Mouse (Mus musculus): ENCODE results near the gene Psap.

Psap gene

DNA sequence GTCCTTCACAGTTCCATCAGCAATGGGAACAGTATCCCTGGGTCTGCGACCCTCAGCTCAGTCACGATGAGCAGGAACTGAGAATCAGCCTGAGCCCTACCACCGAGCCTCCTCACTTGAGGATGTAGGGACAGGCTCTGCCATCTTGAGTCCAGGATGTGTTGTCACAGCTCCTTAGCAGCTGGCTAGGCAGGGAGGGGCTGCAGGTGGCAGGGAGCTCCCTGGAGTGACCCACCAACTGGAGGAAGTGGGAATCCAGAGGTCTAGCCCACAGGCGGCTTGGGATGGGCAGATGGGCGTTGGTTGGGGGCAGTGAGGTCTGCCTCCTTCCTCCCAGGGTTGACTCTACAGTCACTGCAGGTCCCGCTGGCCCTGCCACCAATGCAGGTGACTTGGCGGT is 14.1 kb upstream of the Psap start:
- no peak for DNase-seq (ENCODE audit: low read depth, low spot score)

DNA sequence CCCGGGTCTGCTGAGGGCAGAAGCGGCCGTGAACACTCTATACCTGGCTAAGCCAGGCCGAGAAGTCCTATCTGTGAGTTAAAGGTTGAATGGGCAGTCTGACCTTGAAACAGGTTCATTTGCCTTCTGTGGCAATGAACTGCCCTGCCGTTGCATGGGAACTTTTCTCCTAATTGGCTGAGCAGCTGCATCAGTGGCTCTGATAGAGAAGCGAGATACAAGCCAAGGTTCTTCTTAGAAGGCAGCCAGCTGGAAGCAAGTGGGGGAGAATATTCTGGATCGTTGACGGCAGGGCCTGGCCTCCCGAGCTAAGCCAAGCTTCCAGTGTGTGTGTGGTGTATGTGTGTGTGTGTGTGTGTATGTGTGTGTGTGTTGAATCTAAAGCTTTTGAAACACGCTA is 12.2 kb upstream of the Psap start:
- DNase-seq (ENCODE audit: low read depth, low spot score): no peak

DNA sequence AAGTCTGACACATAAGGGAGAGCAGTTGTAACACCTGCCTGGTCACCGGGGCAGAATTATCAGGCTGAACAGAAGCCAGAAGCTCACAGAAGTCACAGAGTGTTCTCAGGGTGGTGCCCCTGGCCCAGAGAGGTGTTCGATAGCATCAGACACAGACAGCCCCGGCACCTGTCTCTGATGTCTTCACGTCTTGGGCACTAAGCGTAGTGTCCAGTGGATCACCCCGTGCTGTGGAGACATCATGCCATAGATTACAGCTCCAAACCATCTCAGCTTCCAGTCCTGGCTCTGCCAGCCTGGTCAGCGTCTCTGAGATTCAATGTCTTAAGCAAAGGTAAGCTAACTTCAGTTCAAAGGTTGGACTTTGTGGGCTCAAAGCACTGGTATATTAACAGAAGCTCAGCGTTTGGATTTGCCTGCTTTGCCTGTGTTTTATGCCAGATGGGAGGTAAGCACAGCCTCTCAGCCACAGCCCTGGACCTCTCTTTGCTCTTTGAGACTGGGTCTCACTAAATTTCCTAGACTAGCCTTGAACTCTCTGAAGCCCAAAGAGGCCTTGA is 10.5 kb upstream of the Psap start:
- no peak for DNase-seq (ENCODE audit: low read depth, low spot score)

DNA sequence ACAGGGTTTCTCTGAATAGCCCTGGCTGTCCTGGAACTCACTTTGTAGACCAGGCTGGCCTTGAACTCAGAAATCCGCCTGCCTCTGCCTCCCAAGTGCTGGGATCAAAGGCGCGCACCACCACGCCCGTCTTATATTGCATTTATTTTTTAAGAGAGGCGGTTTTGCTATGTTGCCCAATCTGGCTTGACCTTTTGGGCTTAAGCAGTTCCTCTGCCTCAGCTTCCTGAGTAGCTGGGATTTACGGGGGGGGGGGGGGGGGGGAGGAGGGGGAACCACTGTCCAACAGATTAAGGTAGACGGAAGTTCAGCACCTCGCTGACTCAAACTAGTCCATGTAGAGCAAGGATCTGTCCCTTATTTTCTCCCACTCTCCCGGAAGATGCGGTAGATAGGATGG is 8.7 kb upstream of the Psap start:
- no peak for DNase-seq (ENCODE audit: low read depth, low spot score)

DNA sequence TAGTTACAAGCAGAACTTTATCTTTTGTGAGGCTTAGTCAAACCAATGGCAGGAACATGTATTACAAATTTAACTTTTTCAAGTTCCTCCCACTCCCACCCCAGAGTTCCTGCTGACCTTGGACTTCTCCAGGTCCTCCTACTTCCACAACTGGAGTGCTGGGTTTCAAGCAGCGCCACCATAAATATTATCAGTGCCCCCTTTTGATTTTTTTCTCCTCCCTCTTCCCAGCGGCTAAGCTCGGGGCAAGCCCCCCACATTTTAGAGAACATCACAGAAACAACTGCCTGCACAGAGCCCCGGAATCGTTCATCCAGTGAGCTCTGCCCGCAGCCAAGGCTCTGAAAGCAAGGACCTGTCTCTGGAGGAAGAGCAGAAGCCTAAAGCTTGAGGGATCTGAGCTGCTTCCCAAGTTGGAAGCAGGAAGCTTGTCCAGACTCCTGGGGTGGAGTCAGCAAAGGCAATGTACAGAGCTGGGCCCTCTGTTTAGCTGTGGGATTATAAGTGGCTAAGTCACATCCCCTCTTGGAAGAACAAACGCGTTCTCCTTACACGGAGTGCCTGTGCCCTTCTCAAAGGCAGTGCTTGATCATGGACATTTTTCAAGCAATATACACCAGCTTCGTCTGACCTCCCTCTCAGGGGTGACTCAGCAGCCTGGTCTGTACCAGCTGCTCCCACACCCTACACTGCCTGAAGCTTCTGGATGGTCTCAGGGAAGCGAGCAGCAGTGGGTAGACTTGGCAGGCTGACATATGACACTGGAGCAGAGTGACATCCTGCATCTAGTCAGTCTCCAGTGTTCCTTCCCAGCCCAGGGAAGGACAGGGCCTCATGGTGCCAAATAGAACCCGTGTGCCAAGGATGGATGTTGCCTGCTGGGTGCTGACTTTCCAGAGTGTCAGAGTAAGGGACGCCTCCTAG is 8.0 kb upstream of the Psap start:
- no peak for DNase-seq (ENCODE audit: low read depth, low spot score)

DNA sequence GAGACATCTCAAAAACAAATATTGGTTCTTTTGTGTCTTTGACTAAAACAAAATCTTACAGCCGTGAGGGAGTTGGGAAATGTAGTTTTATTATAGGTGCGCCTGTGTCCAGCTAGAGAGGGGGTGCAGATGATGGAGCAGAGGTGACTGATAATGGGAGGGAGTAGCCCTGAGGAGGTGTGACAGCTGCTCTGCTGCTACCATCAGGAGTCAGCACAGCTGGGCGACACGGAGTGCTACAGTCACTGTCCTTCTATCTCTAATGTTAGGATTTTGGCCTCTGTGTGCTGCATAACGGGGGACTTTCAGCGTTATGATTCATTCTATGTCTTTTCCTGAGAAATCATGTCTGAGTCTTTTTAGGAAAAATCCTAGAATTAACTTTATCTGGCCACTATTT is 6.4 kb upstream of the Psap start:
- no peak for DNase-seq (ENCODE audit: low read depth, low spot score)

DNA sequence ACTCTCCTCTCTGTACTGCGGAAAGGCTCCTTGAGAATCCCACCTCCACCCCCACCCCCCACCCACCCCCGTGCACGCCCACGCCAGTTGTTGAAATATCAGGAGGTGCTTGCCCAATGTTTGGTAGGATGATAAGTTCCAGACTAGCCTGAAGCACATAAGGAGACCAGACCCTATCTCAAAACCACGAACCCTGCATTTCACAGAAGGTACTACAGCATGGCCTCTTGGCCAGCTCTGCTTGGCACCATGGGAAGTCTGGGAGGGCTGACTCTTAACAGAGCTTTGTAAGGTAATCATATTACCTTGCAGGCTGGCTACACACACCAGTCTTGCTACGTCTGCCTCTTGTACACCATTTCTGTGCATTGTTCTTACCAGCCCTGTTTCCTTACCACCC is 5.2 kb upstream of the Psap start:
- DNase-seq (ENCODE audit: low read depth, low spot score): no peak

DNA sequence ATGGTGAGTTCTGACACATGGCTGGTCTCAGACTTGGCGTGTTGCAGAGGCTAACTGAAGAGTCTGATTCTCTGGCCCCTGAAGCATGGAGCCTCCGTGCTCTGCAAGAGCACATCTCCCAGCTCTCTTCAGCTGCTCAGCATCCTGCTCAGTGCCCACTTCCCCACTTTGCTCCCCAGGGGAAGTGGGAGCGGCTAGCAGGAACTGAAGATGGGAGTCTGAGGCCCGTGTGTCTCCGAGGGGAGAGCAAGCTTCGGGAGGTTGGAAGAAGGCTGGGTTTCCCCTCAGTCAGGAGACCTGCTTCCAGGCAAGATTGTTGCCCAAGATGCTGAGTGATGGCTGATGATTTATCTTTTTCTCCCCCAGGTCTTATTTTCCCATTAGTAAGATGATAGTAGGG is 4.0 kb upstream of the Psap start:
- no peak for DNase-seq (ENCODE audit: low read depth, low spot score)

DNA sequence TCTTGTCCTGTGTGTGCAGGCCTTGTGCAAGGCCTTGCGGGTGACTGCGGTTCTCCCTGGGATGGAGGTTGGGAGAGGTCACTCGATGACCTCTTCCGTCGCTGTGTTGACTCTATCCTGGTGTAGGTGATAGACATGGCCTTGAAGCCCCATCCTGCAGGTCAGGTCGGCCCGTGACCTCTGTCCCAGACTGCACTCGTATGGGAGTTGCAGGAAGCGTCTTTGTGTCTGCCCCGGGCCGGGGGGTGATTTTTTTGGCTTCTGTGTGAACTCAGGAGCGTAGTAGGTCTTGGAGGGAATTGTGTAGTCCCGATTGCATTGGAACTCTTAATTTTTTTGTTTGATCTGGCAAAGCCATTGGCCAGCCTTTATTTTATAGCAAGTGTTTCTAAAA is 576 bp downstream of the Psap start:
- DNase-seq (ENCODE audit: low read depth, low spot score): no peak

DNA sequence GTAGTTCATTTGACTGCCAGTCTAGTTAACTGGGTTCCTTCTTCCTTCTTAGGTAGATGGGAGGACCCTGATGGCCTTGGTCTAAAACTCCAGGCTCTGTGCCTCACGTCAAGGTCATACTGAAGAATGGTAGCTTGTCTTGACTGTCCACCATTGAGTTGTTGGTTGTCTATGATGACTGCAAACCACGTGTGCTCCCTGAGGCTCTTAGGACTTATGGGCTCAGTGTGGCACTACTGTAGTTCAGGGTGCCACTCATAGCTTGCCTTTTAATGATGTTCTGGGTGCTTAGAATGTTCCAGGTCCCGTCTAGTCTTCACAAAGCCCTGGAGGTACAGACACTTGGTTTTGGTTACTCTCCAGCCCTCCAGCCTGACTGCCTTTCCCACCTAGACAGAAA is 1.4 kb downstream of the Psap start:
- DNase-seq (ENCODE audit: low read depth, low spot score): no peak

DNA sequence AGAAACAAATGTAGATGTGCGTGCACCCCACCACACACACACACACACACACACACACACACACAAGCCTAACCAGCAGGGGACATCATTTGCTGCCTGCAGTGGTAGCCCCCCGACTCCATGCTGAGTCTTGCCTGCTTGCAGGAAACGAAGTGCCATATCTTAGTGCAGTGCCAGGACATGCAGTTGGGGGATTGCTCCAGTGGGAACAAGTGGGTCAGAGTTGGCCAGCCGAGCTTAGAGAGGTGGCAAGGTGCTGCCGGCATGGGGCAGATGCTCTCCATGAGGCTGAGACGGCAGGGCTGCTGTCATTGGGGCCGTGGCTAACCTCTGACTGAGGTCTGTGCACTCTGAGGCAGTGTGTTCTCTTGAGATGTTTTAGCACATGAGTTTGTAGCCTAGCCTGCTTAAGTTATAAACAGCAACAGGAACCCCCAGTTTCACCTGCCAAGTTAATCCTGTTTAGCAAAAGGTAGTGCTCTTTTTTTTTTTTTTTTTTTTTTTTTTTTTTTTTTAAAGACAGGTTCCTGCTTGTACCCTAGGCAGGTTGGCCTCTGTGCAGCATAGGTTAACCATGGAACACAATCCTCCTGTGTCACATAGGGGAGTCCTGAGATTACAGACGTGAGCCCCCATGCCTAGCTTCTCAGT is 2.0 kb downstream of the Psap start:
- DNase-seq (ENCODE audit: low read depth, low spot score): no peak

DNA sequence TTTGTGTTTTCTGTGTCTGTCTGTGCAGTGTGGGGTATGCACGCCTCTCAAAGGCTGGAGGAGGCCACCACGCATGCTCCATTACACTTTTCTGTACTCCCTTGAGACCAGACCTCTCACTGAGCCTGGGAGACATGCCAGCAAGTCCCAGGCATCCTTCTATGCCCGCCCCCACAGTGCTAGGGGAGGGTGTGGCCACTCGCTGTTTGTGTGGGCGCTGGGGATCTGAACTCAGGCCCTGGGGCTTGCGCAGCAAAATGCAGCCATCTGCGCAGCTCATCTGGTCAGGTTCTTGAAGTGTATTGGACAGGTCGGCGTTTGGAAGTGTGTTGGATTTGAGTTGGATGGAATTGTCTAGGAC is 2.5 kb downstream of the Psap start:
- DNase-seq (ENCODE audit: low read depth, low spot score): no peak

DNA sequence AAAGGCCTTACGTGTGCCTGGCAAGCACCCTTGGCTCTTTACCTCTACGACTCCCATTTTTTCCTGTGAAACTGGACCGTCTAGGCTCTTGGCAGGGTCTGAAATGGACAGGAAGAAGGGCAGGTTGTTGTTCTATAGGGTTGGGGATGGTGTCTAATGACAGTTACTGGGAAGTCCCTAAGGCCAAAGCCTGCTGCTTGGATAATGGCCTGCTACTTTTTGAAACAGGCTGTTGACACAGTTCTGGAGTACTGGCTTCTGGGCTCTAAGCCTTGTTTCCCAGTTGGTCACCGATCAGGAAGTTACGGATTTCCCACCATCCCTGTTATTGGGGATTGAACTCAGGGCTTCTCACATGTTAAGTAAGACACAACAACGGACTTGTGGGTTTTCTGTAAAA is 2.9 kb downstream of the Psap start:
- no peak for DNase-seq (ENCODE audit: low read depth, low spot score)

DNA sequence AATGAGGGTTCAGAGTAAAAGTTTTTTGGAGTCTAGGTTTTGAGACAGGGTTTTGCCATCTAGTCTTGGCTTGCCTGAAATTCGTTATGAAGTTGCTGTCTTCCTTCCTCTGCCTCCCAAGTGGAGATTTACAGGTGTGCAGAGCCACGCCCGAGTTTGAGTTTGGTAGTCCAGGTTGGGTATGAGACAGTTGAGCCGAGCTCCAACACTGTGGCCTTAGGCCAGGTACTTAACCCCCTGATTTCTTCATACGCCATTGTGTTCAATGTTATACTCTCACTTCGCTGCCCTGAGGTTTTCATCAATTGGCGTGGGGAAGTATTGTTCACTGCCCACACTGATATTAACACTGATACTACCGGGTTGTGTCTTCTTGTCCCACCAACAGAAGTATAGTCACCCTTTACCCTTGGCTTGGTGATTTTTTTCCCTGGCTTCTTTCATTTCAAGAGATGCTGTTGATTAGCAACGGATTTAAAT is 4.2 kb downstream of the Psap start:
- no peak for DNase-seq (ENCODE audit: low read depth, low spot score)

DNA sequence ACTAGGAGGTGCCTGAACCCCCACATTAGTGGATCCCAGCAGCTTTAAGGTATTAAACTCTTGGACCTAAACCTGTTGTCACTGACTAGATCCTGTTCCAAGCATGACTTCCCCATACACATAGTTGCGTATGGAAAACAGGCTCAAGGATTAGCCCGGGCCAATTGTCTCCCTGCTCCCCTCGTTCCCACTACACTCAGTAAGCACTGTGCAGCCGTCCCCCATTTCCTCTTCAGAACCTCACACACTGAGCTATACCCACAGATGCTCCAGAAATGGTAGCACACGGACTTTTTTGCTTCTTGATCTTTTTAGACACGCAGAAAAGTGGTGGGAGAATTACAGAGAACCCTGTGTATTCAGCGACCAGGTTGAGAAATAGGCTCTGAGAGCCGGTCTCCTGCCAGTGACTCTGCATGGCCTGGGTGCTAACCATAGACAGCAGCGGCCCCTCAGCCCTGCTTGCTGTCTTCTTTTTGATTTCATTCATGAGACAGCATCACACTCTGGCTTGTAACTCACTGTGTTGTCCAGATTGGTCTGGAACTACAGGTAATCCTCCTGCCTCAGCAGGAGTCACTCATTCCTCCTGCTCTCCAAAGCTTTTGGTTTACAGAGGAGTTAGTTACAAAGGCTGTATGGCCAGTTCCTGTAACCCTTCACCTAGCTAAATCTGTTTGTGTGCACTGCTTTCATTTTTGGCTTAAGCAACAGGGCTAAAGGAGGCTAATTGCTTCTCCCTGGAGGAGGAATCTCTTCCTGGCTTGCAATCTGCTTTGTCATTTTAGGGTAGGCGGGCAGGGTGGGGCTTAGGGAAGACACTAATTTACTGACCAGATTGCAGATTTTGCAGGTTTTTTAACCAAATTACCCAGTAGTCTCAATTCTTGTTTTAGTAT is 4.9 kb downstream of the Psap start:
- no peak for DNase-seq (ENCODE audit: low read depth, low spot score)

DNA sequence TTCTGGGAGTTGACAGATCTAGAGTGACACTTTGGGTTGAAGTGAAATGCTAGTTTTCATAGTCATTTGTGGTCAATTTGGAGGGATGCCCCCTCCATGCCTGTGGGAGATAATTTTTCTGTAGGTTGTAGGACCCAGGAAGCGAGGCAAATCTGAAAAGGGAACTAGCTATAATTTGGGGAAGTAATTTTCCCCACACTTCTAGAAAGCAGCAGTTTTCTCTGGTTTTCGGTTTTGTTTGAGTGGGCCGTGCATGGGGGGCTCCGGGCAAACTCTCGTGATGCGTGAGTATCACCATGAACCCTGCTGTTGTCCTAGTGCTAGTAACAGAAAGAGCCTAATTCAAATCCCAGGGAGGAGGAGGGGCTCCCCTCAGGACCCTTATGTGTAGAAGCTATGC is 6.8 kb downstream of the Psap start:
- no peak for DNase-seq (ENCODE audit: low read depth, low spot score)

DNA sequence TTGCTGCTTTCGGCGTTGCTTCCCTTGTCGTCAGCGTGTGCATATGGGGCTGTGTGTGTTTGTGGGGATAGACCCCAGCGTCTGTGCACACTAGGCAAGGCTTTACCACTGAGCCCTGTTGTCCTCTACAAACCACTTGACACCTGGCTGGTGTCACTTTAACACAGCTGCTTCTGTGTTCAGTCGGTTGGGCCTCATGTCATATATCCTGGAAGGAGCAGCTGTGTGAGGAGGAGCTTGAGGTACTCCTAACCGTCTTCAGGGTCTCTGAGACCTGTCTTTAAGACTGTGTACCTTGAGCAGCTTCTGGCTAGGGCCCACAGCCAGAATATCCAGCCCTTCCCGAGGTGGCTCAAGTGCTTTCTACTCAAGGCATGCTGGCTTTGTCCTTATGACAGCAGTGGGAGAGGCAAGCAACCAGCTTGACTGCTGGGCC is 7.3 kb downstream of the Psap start:
- no peak for DNase-seq (ENCODE audit: low read depth, low spot score)

DNA sequence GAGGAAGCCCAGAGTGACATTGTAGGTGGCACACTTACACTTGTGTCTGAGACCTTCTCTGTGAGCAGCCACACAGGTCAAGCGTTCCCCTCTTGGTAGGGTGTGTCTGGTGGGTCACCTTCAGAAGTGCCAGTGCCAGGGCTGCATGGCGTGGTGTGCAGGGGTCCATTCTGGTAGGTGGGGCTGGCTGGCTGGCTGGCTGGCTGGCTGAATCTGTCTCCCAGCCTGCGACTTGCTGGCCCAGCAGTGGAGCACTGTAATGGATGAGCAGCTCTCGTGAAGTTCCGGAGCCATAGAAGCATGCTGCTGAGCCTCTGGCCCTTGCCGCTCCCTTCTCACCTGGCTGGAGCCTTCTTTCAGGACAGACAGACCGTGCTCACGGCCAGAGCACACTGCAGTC is 7.8 kb downstream of the Psap start:
- no peak for DNase-seq (ENCODE audit: low read depth, low spot score)

DNA sequence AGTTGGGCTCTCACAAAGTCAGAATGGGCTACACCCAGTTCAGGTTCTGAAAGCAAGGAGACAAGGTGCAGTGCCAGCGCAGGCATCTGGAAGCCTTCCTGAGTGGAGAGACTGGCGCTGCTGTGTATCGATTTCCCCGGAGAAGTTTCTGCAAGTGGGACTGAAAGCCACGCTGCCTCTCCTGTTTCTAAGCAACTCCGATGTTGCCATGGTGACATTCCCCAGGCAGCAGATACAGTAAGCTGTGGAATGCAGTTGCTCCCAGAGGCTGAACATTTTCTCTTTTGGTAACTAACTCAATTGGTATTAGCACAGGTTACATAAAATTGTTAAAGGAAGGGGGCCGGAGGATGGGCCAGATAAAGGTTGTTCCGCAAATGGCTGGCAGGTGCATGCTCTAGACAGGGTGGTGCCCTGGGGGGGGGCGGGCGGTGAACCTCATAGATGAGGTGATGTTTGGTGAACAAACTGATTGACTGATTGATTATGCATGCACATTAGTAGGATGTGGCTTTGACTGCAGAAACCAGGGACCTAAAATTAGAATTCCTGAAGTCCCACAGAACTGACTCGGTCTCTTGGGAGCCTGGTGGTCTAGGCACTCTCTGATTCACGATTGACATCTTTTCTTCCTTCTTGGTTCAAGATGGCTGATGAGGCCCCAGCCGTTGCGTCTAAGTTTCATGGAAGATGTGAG is 8.4 kb downstream of the Psap start:
- no peak for DNase-seq (ENCODE audit: low read depth, low spot score)

DNA sequence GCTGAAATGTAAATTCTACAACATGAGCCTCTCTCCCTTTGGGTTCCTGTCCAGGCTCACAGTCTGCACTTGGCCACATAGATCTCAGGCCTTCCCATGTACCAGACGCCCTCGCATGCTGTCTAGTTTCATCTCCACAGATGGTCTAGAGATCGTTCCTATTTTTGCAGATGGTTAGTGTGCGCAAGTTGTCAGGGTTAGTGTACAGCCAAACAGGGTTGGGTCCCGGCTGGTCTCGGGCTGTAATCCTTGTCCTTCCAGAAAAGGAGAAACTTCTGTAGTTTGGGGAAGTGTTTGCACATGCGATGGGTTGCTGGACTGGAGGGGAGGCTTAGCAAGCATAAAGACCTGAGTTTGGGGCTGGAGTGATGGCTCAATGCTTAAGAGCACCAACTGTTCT is 9.1 kb downstream of the Psap start:
- DNase-seq (ENCODE audit: low read depth, low spot score): no peak

DNA sequence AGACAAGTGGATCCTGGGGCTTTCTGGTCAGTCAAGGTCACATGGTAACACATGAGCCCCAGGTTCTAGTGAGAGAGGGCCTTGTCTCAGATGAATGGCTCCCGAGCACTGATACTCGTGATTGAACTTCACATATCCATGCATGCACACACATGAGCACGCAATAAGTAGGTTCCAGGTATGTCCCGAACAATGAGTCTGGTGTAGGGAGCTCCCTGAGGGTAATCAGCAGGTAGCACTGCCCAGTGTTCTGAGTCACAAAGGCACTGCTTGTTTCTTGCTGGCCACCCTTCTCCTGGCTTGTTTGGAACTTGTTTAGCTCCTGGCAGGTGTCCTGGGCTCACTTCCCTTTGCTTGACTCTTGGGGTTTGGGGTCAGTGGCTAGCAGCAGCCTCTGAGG is 9.7 kb downstream of the Psap start:
- no peak for DNase-seq (ENCODE audit: low read depth, low spot score)
